Mouse (Mus musculus): ENCODE measurements around the gene Olfr813.
"Not testable (repeated sequence)": the region's sequence is repeated elsewhere in the genome, so short reads cannot be mapped to it uniquely, and the experiment has no call there.

The Olfr813 gene

DNA sequence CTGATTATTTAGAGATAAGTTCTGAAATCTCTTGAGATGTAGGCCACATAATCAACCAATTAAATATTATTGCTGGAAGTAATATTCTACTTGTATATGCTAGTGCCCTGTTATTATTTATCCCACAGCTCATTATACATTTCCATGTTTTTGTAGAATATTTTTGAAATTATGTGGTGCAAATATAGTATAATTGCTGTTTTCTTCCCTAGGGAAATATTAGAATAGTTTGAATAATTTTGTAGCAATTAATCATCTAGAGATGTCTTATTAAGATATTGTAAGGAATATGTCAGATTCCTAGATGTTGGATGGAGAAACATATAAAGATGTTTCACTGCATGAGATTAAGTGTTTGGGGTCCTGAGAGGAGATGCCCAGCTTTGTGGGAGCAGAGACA, at the start of gene Olfr813:
TSS of gene Olfr813 (plus strand) at position 301 of the 400 bp plus-strand sequence.
- DNase-seq (ENCODE audit: low spot score in 2 of 2): no peak

DNA sequence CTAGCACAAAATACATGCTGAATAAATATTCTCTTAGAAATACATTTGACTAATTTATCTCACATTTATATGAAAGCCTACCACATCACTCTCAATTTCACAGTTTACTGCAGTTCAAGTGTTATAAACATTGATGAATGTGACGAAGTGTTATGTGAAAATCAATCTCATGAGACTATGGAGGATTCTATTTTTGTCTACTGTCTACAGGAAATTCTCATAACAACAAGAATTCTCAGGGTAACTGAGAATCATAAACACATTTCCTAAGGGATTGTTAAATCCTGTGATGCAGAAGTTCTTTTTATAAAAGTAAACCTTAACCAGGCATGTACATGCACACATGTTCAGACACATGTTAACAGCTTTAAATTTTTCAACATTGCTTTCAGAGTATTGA, 9.2 kb upstream of the Olfr813 start, which contains the start of gene Olfr812:
TSS of gene Olfr812 (minus strand) at position 101 of the 400 bp plus-strand sequence.
- no peak for DNase-seq (ENCODE audit: low spot score in 2 of 2)

DNA sequence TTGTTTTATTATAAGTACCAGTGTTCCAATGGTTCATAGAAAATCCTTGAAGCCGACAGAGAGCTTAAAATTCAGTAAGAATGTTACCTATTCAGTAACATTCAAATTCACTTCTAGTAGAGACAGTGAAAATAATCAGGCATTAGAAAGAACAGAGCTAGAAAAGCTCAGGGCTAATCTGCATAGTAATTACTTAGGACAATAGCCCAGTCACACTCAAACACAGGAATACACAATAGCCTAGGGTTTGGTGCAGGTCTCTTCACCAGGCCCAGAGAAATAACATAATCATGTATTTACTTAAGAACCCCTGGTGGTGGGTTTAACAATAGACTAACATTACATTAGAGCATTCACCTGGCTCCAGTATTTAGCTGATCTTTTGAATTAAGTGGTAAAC, 7.8 kb upstream of the Olfr813 start:
- DNase-seq (ENCODE audit: low spot score in 2 of 2): no peak

DNA sequence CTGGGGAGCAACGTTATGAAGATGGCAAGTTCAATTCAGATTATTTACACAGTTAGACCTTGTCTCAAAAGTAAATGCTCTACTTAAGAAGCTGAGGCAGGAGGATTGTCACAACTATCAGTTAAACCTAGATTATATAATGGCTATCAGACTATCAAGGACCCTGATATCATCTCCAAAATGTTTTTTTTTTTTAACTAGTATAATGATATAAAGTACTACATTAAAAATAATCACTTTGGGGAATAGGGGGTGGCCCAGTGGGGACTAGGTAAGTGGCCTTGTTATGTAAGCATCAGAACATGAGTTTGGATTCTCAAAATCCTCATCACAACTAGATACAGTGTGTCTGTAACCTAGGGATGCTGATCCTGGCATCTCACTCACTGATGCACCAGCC, 24.6 kb downstream of the Olfr813 start, which contains the start of gene Olfr814:
TSS of gene Olfr814 (minus strand) at position 101 of the 400 bp plus-strand sequence.
- not testable (repeated sequence) for DNase-seq (ENCODE audit: low spot score in 2 of 2)

DNA sequence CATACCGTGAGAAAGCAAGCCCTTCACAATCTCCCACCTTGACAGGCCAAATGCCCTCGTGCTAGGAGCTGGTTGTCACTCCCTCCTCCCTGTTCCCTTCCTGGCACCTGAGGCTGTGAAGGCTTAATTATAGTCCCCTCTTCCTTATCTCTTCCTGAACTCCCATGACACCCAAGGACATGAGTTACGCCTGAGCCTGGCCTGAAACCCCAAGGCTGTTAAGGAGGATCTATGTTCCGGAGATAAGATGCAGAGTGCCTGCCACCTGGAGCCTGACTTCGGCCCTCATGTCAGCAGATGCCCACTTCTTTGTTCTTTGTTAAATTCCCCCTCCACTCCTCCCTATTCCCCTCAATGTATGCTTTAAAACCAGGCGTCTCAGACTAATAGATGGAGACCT, 30.3 kb downstream of the Olfr813 start:
- DNase-seq (ENCODE audit: low spot score in 2 of 2): peak in 1 of 2 experiments; percentile 56

DNA sequence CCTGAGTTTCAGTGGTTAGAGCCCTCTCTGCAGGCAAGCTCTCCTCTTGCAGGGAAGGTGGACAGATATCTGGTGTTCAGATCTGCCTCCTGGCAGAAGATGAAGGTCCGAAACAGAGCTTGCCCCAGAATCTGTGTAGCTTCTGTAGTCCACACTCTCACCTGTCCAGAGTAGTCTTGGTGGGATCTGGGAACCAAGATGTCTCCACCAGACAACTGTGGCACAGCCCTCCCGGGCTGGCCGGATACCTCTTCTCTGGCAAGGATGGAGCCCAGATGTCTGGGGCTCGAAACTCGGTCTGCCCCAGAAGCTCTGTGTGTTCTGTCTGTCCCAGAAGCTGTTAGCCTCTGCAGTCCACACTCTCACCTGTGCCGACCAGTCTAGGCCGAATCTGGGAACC, 30.8 kb downstream of the Olfr813 start:
- peak in 1 of 2 experiments; percentile 52 for DNase-seq (ENCODE audit: low spot score in 2 of 2)

DNA sequence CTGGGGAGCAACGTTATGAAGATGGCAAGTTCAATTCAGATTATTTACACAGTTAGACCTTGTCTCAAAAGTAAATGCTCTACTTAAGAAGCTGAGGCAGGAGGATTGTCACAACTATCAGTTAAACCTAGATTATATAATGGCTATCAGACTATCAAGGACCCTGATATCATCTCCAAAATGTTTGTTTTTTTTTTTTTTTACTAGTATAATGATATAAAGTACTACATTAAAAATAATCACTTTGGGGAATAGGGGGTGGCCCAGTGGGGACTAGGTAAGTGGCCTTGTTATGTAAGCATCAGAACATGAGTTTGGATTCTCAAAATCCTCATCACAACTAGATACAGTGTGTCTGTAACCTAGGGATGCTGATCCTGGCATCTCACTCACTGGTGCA, 50.6 kb downstream of the Olfr813 start, which contains the start of gene Olfr815:
TSS of gene Olfr815 (minus strand) at position 101 of the 400 bp plus-strand sequence.
- not testable (repeated sequence) for DNase-seq (ENCODE audit: low spot score in 2 of 2)
